Mouse (Mus musculus) limb, embryonic 13.5 days (tissue): Measurements from ENCODE around the gene Reck. TPM values are rescaled to one million over a fixed set of nuclear protein-coding genes. Genes with fewer than 3 reads are reported as not detected.

Experiments used
- ATAC-seq: fragments of 200-750 bp; cut with Nextera tagmentation; 2 replicates; pipeline ENCODE4 v1.8.0; 2017; ENCODE audit warnings: low read depth, moderate number of reproducible peaks, moderate TSS enrichment; ENCODE audit not compliant: low FRiP score
- H3K27ac ChIP-seq: fragments of 300-500 bp; sonication (generic); 2 replicates; pipeline ENCODE4 v1.5.1; 2015; ENCODE audit warnings: inconsistent platforms, mild to moderate bottlenecking, moderate library complexity
- H3K27me3 ChIP-seq: fragments of 300-500 bp; sonication (generic); 2 replicates; pipeline ENCODE4 v1.6.1; 2015; ENCODE audit warnings: mild to moderate bottlenecking, inconsistent platforms
- H3K36me3 ChIP-seq: fragments of 300-500 bp; sonication (generic); 2 replicates; pipeline ENCODE4 v1.6.1; 2015; ENCODE audit warnings: inconsistent platforms, mild to moderate bottlenecking, moderate library complexity
- H3K4me1 ChIP-seq: fragments of 300-500 bp; sonication (generic); 2 replicates; pipeline ENCODE4 v1.6.1; 2015; ENCODE audit warnings: inconsistent platforms
- H3K4me2 ChIP-seq: fragments of 300-500 bp; sonication (generic); replicated peaks from 2 replicates; pipeline ENCODE4 v1.6.1; 2015; ENCODE audit warnings: inconsistent platforms, mild to moderate bottlenecking, moderate library complexity
- H3K4me3 ChIP-seq: fragments of 300-500 bp; sonication (generic); 2 replicates; pipeline ENCODE4 v1.5.1; 2015; ENCODE audit warnings: moderate library complexity, mild to moderate bottlenecking, inconsistent platforms
- H3K9ac ChIP-seq: fragments of 300-500 bp; sonication (generic); 2 replicates; pipeline ENCODE4 v1.6.1; 2015; ENCODE audit warnings: mild to moderate bottlenecking, inconsistent platforms
- H3K9me3 ChIP-seq: fragments of 300-500 bp; sonication (generic); 2 replicates; pipeline ENCODE4 v1.6.1; 2016; ENCODE audit warnings: inconsistent platforms
- WGBS: fragments of 180-500 bp; shearing (Covaris S2); methylation state at CpG from one replicate; pipeline ENCODE4 v1.1.7; 2015; 5-methylcytosine and 5-hydroxymethylcytosine counted together
- polyA plus RNA-seq: library from polyadenylated mRNA; unstranded; fragments of >200 nt; fragmentation: Nextera tagmentation; extraction: Ambion mirVana; gene quantifications from 2 replicates; pipeline ENCODE4 v1.2.1, GENCODE M21; 2015

The Reck gene
- polyA plus RNA-seq, 1 experiment from 2014 or later = 35.7 TPM

DNA sequence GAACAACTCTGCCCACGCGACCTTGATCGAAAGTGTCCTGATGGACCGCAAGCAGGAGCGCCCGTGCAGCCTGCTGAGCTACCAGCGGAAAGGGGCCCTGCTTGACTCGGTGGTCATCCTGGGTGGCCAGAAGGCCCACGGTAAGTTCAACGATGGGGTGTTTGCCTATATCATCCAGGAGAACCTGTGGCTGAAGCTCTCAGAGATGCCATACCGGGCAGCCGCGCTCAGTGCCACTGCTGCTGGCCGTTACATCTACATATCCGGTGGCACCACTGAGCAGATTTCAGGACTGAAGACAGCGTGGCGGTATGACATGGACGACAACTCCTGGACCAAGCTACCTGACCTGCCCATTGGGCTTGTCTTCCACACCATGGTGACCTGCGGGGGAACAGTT, 109.0 kb downstream of the Reck start:
- Histone ChIP-seq H3K9me3 (no peaks in the 10 kb centered on the region), H3K27me3 (no peaks in the 10 kb centered on the region), H3K9ac (no peak overlapping the region), H3K4me1 (peaks cover 19% of the 10 kb centered on the region), H3K27ac (no peak overlapping the region), H3K4me2 (no peak overlapping the region), H3K4me3 (no peak overlapping the region), H3K36me3 (no peaks in the 10 kb centered on the region)
- no peak for ATAC-seq
- WGBS = 92% methylated on average over 19 of the region's 19 CpGs

DNA sequence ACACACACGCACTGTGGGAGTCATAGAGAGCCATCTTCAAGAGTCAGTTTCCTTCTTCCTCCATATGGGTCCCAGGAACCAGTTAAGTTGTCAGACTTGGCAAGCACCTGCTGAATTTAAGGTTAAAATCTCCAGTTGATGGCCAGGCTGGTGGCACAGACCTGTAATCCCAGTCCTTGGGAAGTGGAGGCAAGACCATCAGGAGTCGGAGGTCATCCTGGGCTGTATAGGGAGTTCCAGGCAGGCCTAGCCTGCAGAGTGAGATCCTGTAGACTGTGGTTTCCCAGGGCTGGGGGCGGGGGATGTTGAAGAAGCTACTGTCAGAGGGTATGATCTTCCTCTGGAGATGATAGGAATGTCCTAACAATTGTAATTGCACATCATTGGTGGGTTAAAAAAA, 113.6 kb downstream of the Reck start:
- no peaks in the 10 kb centered on the region for H3K9me3 ChIP-seq
- 86% methylated on average over 3 of the region's 3 CpGs for WGBS
- H3K27me3 ChIP-seq = no peaks in the 10 kb centered on the region
- no peak overlapping the region for H3K9ac ChIP-seq
- H3K27ac ChIP-seq = no peak overlapping the region
- H3K4me3 ChIP-seq = no peak overlapping the region
- no peaks in the 10 kb centered on the region for H3K4me1 ChIP-seq
- no peak for ATAC-seq
- H3K4me2 ChIP-seq = no peak overlapping the region
- no peaks in the 10 kb centered on the region for H3K36me3 ChIP-seq

DNA sequence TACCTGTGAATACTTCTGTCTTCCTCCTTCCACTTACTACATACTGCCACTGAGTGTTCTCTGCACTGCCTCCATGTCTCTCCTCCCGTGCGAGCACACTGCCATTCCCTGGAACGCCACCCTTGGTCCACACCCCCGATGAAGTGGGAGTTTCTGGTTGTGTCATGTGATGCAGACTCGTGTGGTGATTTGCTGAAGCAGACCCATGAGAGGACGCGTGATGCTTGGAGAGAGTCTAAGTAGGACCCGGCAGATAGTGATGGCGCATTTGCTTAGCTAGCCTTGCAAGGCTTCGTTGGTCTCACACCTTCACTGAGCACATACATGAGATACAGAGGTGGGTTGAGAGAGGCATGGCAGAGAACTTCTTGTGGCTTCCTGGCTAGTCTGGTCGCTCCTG, 117.7 kb downstream of the Reck start:
- Histone ChIP-seq H3K27ac (no peak overlapping the region), H3K4me3 (no peak overlapping the region), H3K9me3 (no peaks in the 10 kb centered on the region), H3K4me2 (no peak overlapping the region), H3K9ac (no peak overlapping the region), H3K36me3 (no peaks in the 10 kb centered on the region), H3K27me3 (no peaks in the 10 kb centered on the region), H3K4me1 (no peaks in the 10 kb centered on the region)
- 92% methylated on average over 11 of the region's 11 CpGs for WGBS
- no peak for ATAC-seq

DNA sequence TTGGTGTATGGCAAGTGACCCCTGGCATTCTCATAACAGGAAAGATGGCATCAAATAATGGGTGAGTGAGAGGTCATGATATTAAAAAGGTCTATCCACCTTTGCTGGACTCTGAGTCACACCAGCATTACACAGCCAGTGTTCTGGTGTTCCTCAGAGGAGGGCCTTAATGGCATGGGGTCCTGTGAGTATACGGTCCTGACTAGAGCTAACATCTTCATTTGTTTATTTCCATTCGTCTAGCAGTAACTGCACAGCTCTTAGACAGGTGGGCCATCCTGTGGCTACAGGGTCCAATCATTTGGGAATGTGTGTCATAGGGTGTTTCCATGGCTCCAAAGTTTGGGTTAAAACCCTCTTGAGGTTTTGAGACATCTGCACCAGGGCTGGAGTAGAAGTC, 119.0 kb downstream of the Reck start:
- Histone ChIP-seq H3K27ac (no peak overlapping the region), H3K4me1 (no peaks in the 10 kb centered on the region), H3K36me3 (no peaks in the 10 kb centered on the region), H3K4me3 (no peak overlapping the region), H3K9me3 (no peaks in the 10 kb centered on the region), H3K27me3 (no peaks in the 10 kb centered on the region), H3K4me2 (no peak overlapping the region), H3K9ac (no peak overlapping the region)
- ATAC-seq = no peak
- 69% methylated on average over 2 of the region's 2 CpGs for WGBS

Other genes starting within 250 kb of the Reck start
- 18.7 and 20.2 TPM in 2 replicates for gene Npr2, start 243.6 kb upstream of the Reck start, polyA plus RNA-seq
- gene Spag8, start 221.9 kb upstream of the Reck start, polyA plus RNA-seq = 0.84 and 1.00 TPM in 2 replicates
- 78.3 and 90.2 TPM in 2 replicates for gene Hint2, start 219.1 kb upstream of the Reck start, polyA plus RNA-seq
- gene Tmem8b, start 206.6 kb upstream of the Reck start, polyA plus RNA-seq = 7.8 and 8.2 TPM in 2 replicates
- gene Fam221b, start 206.4 kb upstream of the Reck start, polyA plus RNA-seq = 2.5 and 2.6 TPM in 2 replicates
- gene Olfr70, start 174.7 kb upstream of the Reck start, polyA plus RNA-seq = not detected in 2 replicates
- not detected in 2 replicates for gene Olfr71, start 165.3 kb upstream of the Reck start, polyA plus RNA-seq
- gene Hrct1, start 148.3 kb upstream of the Reck start, polyA plus RNA-seq = 1.7 and 2.3 TPM in 2 replicates
- 0.33 and 0.63 TPM in 2 replicates for gene Spaar, start 145.5 kb upstream of the Reck start, polyA plus RNA-seq
- not detected in 2 replicates for gene Olfr159, start 104.5 kb upstream of the Reck start, polyA plus RNA-seq
- gene Olfr156, start 51.6 kb upstream of the Reck start, polyA plus RNA-seq = 0.18 and 0.20 TPM in 2 replicates
- gene Olfr157, start 35.3 kb upstream of the Reck start, polyA plus RNA-seq = not detected in 2 replicates
- not detected in 2 replicates for gene Olfr155, start 24.0 kb upstream of the Reck start, polyA plus RNA-seq
- 124 and 125 TPM in 2 replicates for gene Glipr2, start 81.9 kb downstream of the Reck start, polyA plus RNA-seq
- not detected in 2 replicates for gene Ccin, start 108.0 kb downstream of the Reck start, polyA plus RNA-seq
- gene Clta, start 128.9 kb downstream of the Reck start, polyA plus RNA-seq = 246 and 261 TPM in 2 replicates
- 22.9 and 24.8 TPM in 2 replicates for gene Gne, start 208.6 kb downstream of the Reck start, polyA plus RNA-seq